Mouse (Mus musculus) liver, adult 2 months (tissue): ENCODE measurements around the gene Morn4.

Source experiments
- CTCF ChIP-seq: fragments of 200-500 bp; IDR thresholded peaks from 2 replicates; pipeline ENCODE4 v1.5.1; 2011; ENCODE audit warnings: low read depth, low read length, control low read depth
- POLR2A ChIP-seq: fragments of 200-500 bp; IDR thresholded peaks from 2 replicates; pipeline ENCODE4 v1.6.1; 2011; ENCODE audit warnings: low read length, control low read depth; ENCODE audit not compliant: insufficient read depth; ENCODE audit errors: extremely low read depth

DNA sequence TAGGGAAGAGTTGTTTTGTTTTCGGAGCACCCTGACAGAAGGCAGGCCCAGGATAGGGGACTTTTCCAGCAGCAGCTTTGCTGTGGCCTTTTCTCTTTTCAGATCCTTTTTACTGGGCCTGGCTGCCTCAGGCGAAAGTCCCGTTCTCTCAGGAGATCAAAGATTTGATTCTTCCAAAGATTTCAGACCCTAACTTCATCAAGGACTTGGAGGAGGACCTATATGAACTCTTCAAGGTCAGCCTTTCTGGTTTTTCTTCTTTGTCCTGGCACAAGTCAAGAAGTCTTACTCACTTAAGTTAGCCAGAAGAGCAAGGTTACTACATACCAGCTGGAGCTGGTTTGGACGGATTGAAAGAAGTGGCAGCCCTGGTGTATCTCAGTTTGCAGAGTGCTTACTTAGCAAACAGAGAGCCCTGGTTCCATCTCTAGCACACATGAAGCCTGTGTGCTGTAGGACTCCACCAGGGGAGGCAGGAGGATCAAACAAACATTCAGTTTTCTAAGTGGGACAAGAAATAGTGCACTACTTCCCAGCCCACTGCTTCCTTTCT is 29.7 kb upstream of the Morn4 start:
- TF ChIP-seq POLR2A, result no peak
- no peak for TF ChIP-seq CTCF
